Mouse (Mus musculus): ENCODE measurements around the gene Npr2.

DNA sequence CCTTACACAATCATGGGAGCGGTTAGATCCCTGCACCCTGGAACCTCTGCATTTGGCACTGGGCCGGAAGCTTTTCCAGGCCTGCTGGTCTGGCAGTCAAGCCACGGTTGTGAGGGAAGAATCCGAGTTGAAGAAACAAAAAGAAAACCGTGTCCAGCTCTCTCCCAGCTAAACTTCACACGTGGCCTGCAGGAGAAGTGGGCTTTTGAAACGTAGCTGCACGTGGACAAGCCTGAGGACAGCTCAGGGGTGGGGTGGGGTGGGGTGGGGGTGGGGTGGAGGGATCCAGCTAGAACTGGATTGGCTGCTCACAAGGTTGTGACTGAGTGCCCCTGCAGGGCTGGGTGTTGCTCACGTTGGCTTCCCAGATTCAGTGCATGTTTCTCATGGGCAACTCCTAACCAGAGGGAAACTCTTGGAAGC lies 63.5 kb downstream of the Npr2 start:
- no peak for TF ChIP-seq POLR2A (IDR thresholded peaks at IDR 0.05; ENCODE audit: borderline replicate concordance, extremely low read depth, insufficient read depth, insufficient read length, poor library complexity, severe bottlenecking)
- TF ChIP-seq CTCF (IDR thresholded peaks at IDR 0.05; ENCODE audit: borderline replicate concordance, extremely low read depth, insufficient read depth, insufficient read length) = no peak
